Mouse (Mus musculus): ENCODE data around the gene Ap3s2. TPM values are rescaled to one million over a fixed set of nuclear protein-coding genes. Genes with fewer than 3 reads are reported as not detected.

Gene Ap3s2
- polyA plus RNA-seq, 1 experiment from 2014 or later = 50.5 TPM

DNA sequence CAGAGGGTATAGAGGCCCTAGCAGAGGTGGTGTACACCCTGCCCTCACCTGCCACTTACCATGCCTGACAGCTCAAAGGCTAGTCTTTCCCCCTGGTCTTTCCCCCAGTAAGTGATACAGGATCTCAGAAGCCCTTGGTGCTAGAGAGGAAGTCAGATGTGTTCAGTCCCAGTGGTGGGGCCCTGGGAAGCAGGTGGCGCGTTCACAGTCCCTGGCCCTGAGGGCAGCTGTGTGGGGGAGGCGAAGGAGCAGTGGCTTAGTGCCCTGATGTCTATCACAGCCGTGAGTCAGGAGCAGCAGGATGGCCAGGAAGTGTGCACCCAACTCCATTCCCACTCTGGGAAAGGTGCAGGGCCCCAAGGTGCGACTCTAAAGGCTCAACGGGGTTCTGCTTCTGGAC lies 40.4 kb downstream of the Ap3s2 start:
- H3K27ac ChIP-seq (ENCODE audit: low read depth, low read length) = no peak overlapping the region
- peaks cover 45% of the 10 kb centered on the region for H3K36me3 ChIP-seq (ENCODE audit: control insufficient read depth, insufficient read depth, low read length)
- H3K27me3 ChIP-seq (replicated peaks; ENCODE audit: control insufficient read depth, insufficient read depth, low read length) = no peaks in the 10 kb centered on the region
- ATAC-seq = no peak
- H3K9me3 ChIP-seq (replicated peaks; ENCODE audit: control insufficient read depth, low read length) = no peaks in the 10 kb centered on the region
- H3K4me3 ChIP-seq (ENCODE audit: low read depth, low read length) = no peak overlapping the region
- H3K4me1 ChIP-seq (ENCODE audit: control insufficient read depth, insufficient read depth, low read length) = no peaks in the 10 kb centered on the region
- WGBS = 95% methylated on average over 6 of the region's 6 CpGs
- H3K9ac ChIP-seq (ENCODE audit: low read length) = no peak overlapping the region
- no peak for DNase-seq (ENCODE audit: low spot score)
- no peak overlapping the region for H3K4me2 ChIP-seq (ENCODE audit: low read length)

DNA sequence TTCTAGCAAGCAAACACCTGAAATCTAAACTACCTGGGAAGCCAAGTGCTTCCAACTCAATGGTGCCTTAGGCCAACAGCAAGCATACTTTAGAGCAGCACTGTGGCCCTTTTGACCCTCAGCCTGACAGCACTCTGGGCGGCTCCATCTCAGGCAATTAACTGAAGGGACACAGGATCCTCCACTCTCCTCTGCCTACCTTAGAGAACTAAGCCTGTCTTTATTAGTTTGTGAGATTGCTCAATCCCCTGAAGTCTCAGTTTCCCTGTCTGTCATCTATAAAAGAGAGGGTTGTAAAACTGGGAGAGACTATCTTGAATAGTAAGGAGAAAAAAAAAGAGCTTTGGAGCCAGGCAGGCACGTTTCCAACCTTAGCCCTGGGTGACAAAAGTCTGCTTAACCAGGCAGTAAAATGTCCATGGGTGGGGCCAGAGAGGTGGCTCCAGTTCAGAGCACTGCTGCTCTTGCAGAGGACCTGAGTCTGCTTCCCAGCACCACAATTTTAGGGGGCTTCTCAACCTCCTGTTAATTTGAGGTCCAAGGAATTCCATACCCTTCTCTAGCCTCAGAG lies 41.9 kb downstream of the Ap3s2 start:
- H3K4me1 ChIP-seq (ENCODE audit: control insufficient read depth, insufficient read depth, low read length) = no peaks in the 10 kb centered on the region
- ATAC-seq (no peak), DNase-seq (ENCODE audit: low spot score) (no peak)
- peaks cover 41% of the 10 kb centered on the region for H3K36me3 ChIP-seq (ENCODE audit: control insufficient read depth, insufficient read depth, low read length)
- no peaks in the 10 kb centered on the region for H3K27me3 ChIP-seq (replicated peaks; ENCODE audit: control insufficient read depth, insufficient read depth, low read length)
- no peak overlapping the region for H3K9ac ChIP-seq (ENCODE audit: low read length)
- no peak overlapping the region for H3K4me2 ChIP-seq (ENCODE audit: low read length)
- H3K27ac ChIP-seq (ENCODE audit: low read depth, low read length) = no peak overlapping the region
- H3K9me3 ChIP-seq (replicated peaks; ENCODE audit: control insufficient read depth, low read length) = no peaks in the 10 kb centered on the region
- H3K4me3 ChIP-seq (ENCODE audit: low read depth, low read length) = no peak overlapping the region
- whole genome bisulfite sequencing = 66% methylated on average over 2 of the region's 2 CpGs

DNA sequence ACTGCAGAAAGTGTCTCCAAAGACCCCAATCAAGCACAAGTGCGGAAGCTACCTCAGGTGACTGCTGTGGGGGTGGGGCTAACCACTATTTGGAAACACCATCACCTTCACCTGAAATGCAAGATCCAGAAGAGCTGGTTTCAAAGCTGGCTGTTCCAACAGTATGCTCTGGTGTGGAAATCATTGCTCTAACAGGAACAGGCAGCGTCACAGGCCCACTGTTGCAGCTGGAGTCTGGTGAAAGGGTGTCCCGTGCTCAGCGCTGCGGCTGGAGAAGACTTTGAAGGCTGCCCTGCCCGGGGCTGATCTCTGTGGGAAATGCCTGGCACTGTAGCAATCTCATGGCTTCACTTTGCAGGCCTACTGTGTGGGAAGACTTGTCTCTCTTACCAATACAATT lies 47.0 kb downstream of the Ap3s2 start:
- Histone ChIP-seq H3K27ac (ENCODE audit: low read depth, low read length) (no peak overlapping the region), H3K4me3 (ENCODE audit: low read depth, low read length) (no peak overlapping the region), H3K9ac (ENCODE audit: low read length) (no peak overlapping the region), H3K4me2 (ENCODE audit: low read length) (no peak overlapping the region), H3K27me3 (replicated peaks; ENCODE audit: control insufficient read depth, insufficient read depth, low read length) (no peaks in the 10 kb centered on the region), H3K4me1 (ENCODE audit: control insufficient read depth, insufficient read depth, low read length) (no peaks in the 10 kb centered on the region), H3K36me3 (ENCODE audit: control insufficient read depth, insufficient read depth, low read length) (peaks cover 6% of the 10 kb centered on the region; the same call in 1 of the 2 replicates), H3K9me3 (replicated peaks; ENCODE audit: control insufficient read depth, low read length) (no peaks in the 10 kb centered on the region)
- no peak for ATAC-seq
- no peak for DNase-seq (ENCODE audit: low spot score)
- 85% methylated on average over 6 of the region's 6 CpGs for WGBS

DNA sequence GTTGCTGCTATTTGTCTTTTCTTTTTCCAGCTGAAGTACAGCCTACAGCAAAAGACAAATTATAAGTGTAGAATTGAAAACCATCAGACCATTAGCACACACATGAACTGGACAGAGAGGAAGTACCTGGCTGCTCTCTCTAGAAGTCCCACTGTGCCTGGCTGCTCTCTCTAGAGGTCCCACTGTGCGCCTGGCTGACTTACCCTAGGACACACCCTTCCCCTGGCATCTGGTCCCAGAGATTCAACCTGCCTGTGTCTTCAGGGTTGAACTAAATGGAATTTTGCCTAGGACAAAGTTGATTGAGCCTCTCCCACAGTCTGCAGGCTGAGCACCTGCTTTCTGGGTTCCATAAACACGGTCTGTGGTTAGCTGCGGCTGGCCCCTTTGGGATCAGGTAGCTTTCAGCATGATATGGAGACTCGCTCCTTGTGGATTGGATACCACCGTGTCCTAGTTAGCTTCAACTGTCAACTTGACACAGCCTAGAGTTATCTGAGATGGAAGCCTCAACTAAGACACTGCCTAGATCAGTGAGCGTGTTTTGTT lies 48.6 kb downstream of the Ap3s2 start:
- H3K36me3 ChIP-seq (ENCODE audit: control insufficient read depth, insufficient read depth, low read length) = 0 out of 2 replicates have a peak, but pooled peaks cover 5% of the 10 kb centered on the region
- DNase-seq (ENCODE audit: low spot score) (no peak), ATAC-seq (no peak)
- H3K9ac ChIP-seq (ENCODE audit: low read length) = no peak overlapping the region
- no peaks in the 10 kb centered on the region for H3K27me3 ChIP-seq (replicated peaks; ENCODE audit: control insufficient read depth, insufficient read depth, low read length)
- H3K9me3 ChIP-seq (replicated peaks; ENCODE audit: control insufficient read depth, low read length) = no peaks in the 10 kb centered on the region
- WGBS = 90% methylated on average over 6 of the region's 6 CpGs
- no peaks in the 10 kb centered on the region for H3K4me1 ChIP-seq (ENCODE audit: control insufficient read depth, insufficient read depth, low read length)
- no peak overlapping the region for H3K27ac ChIP-seq (ENCODE audit: low read depth, low read length)
- no peak overlapping the region for H3K4me2 ChIP-seq (ENCODE audit: low read length)
- H3K4me3 ChIP-seq (ENCODE audit: low read depth, low read length) = no peak overlapping the region

DNA sequence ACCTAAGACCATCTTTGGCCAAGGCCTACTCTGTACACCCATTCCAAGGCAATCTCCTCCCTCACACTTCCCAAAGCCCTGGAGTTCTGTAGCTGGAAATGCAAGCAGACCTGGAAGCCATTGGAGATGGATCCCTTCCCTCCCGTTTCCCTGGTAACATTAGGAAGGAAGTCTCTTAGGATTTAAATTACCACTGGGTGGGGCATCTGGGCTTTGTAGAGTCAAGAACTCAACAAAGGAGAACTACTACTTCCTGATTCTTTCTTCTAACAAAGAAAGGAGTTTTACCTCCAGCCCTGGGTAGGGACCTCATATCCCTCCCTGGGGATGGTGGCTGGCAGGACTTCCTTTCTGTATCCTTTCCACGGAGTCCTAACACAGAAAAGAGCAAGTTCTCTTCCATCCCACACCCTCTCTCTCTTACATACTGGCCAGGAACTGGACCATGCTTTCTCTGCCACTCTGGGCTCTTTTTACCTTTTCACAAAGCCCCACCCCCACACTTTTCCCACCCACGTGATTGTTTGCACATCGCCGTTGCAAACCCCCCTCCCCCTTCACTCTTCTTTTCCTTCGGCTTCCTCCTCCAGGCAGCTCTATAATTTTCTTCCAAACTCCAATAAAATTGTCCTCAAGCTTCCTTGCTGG lies 51.3 kb downstream of the Ap3s2 start:
- ATAC-seq (no peak), DNase-seq (ENCODE audit: low spot score) (no peak)
- Histone ChIP-seq H3K36me3 (ENCODE audit: control insufficient read depth, insufficient read depth, low read length) (no peaks in the 10 kb centered on the region), H3K27ac (ENCODE audit: low read depth, low read length) (no peak overlapping the region), H3K27me3 (replicated peaks; ENCODE audit: control insufficient read depth, insufficient read depth, low read length) (no peaks in the 10 kb centered on the region), H3K4me2 (ENCODE audit: low read length) (no peak overlapping the region), H3K9me3 (replicated peaks; ENCODE audit: control insufficient read depth, low read length) (no peaks in the 10 kb centered on the region), H3K9ac (ENCODE audit: low read length) (no peak overlapping the region), H3K4me3 (ENCODE audit: low read depth, low read length) (no peak overlapping the region), H3K4me1 (ENCODE audit: control insufficient read depth, insufficient read depth, low read length) (no peaks in the 10 kb centered on the region)
- 62% methylated on average over 6 of the region's 6 CpGs for WGBS

DNA sequence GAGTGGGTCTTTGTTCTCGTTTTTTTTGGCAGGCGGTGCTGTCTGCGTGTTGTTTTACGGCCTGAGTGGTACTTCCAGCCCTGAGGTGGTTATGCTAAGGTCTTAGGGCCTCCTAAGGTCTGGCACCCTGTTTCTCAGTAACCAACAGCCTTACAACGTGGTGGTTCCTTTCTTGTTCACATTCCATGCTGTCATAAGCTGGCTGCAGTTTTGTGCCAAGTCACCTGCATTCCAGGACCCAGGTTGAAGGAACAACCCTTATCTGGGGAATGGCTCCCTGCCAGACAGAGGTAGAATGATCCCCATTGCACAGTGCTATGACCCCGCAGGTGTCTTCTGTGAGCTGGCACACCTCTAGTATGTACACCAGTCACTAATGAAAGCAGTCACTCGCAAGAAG lies 52.0 kb downstream of the Ap3s2 start:
- DNase-seq (ENCODE audit: low spot score) = no peak
- no peak overlapping the region for H3K4me2 ChIP-seq (ENCODE audit: low read length)

DNA sequence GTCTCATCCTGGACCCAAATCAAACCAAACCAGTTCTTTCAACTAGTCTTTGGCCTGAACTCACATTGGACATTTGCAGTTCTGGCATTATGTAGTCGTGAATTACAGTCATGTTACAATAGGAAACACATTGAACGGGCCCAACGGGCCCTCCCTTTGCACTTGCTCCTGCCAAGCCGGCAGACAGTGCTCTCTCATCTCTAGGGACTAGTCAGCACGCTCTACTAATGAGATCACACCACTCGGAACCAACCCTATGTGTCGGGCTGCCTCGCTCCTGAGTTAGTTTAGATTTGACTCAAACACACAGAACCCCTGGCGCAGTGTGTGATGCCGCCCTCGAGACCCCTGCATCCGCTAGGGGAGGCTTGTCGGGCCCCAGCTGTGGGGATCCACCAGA lies 52.6 kb downstream of the Ap3s2 start:
- ATAC-seq = no peak
- no peaks in the 10 kb centered on the region for H3K36me3 ChIP-seq (ENCODE audit: control insufficient read depth, insufficient read depth, low read length)
- DNase-seq (ENCODE audit: low spot score) = no peak
- no peak overlapping the region for H3K4me2 ChIP-seq (ENCODE audit: low read length)
- H3K4me1 ChIP-seq (ENCODE audit: control insufficient read depth, insufficient read depth, low read length) = no peaks in the 10 kb centered on the region
- H3K9ac ChIP-seq (ENCODE audit: low read length) = no peak overlapping the region
- no peak overlapping the region for H3K27ac ChIP-seq (ENCODE audit: low read depth, low read length)
- H3K27me3 ChIP-seq (replicated peaks; ENCODE audit: control insufficient read depth, insufficient read depth, low read length) = no peaks in the 10 kb centered on the region
- H3K4me3 ChIP-seq (ENCODE audit: low read depth, low read length) = no peak overlapping the region
- H3K9me3 ChIP-seq (replicated peaks; ENCODE audit: control insufficient read depth, low read length) = no peaks in the 10 kb centered on the region
- WGBS = 74% methylated on average over 13 of the region's 13 CpGs

More for the DNA sequence above, 52.0 kb downstream of the Ap3s2 start:
- no peak overlapping the region for H3K4me3 ChIP-seq (ENCODE audit: low read depth, low read length)
- no peaks in the 10 kb centered on the region for H3K27me3 ChIP-seq (replicated peaks; ENCODE audit: control insufficient read depth, insufficient read depth, low read length)
- H3K9ac ChIP-seq (ENCODE audit: low read length) = no peak overlapping the region
- ATAC-seq = no peak
- H3K36me3 ChIP-seq (ENCODE audit: control insufficient read depth, insufficient read depth, low read length) = no peaks in the 10 kb centered on the region
- no peaks in the 10 kb centered on the region for H3K9me3 ChIP-seq (replicated peaks; ENCODE audit: control insufficient read depth, low read length)
- WGBS = 79% methylated on average over 7 of the region's 7 CpGs
- no peaks in the 10 kb centered on the region for H3K4me1 ChIP-seq (ENCODE audit: control insufficient read depth, insufficient read depth, low read length)
- H3K27ac ChIP-seq (ENCODE audit: low read depth, low read length) = no peak overlapping the region

DNA sequence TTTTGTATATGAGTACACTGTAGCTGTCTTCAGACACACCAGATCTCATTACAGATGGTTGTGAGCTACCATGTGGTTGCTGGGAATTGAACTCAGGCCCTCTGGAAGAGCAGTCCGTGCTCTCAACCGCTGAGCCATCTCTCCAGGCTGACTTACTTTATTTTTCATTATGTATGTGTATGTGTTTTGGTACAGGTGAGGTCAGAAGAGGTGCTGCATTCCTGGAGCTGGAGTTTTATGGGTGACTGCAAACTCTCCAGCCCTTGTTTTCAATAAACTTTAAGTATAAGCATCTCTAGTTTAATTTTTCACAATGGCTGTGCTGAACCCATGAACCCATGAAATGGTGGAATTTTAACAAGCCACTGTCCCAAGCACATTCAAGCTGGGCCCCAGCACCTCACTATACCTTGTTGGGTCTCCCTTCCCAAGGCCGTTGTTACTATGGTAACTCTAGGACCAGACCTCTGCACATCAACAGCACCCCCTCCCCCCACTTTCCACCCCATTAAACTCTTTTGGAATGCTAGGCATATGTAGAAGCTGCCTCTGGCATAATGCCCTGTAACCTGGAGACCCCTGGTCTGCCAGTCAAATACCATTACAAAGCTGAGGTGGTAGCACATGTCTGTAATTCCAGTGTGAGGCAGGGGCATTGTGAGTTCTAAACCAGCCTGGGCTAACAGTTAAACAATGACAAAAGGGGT lies 54.0 kb downstream of the Ap3s2 start:
- Histone ChIP-seq H3K36me3 (ENCODE audit: control insufficient read depth, insufficient read depth, low read length) (no peaks in the 10 kb centered on the region), H3K9ac (ENCODE audit: low read length) (no peak overlapping the region), H3K4me2 (ENCODE audit: low read length) (no peak overlapping the region), H3K27ac (ENCODE audit: low read depth, low read length) (no peak overlapping the region), H3K27me3 (replicated peaks; ENCODE audit: control insufficient read depth, insufficient read depth, low read length) (no peaks in the 10 kb centered on the region), H3K4me3 (ENCODE audit: low read depth, low read length) (no peak overlapping the region), H3K4me1 (ENCODE audit: control insufficient read depth, insufficient read depth, low read length) (no peaks in the 10 kb centered on the region), H3K9me3 (replicated peaks; ENCODE audit: control insufficient read depth, low read length) (no peaks in the 10 kb centered on the region)
- WGBS = 61% methylated on average over 3 of the region's 3 CpGs
- DNase-seq (ENCODE audit: low spot score) = peak; percentile 67
- peak; percentile 44; the same call in 1 of the 2 replicates for ATAC-seq

DNA sequence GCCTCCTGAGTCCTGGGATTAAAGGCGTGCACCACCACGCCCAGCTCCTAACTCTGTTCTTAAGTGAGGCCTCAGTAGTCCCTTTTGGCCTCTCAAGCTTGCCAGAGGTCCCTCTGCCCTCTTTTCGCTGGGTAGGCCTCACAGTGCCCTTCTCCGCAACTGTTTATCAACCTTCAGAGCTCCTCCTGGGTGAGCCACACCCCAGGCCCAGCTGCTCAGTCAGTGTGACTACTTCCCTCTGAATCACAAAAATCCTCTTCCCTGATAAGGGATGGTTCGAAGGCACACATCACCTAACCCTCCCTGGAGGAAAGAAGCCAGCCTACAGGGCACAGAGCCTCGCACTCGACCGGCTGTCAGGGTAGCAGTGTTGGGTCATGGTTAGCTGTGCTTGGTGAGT lies 58.7 kb downstream of the Ap3s2 start:
- H3K9me3 ChIP-seq (replicated peaks; ENCODE audit: control insufficient read depth, low read length) = no peaks in the 10 kb centered on the region
- no peak overlapping the region for H3K9ac ChIP-seq (ENCODE audit: low read length)
- no peaks in the 10 kb centered on the region for H3K36me3 ChIP-seq (ENCODE audit: control insufficient read depth, insufficient read depth, low read length)
- 93% methylated on average over 8 of the region's 8 CpGs for WGBS
- no peaks in the 10 kb centered on the region for H3K27me3 ChIP-seq (replicated peaks; ENCODE audit: control insufficient read depth, insufficient read depth, low read length)
- ATAC-seq = no peak
- H3K4me2 ChIP-seq (ENCODE audit: low read length) = no peak overlapping the region
- no peak for DNase-seq (ENCODE audit: low spot score)
- no peak overlapping the region for H3K27ac ChIP-seq (ENCODE audit: low read depth, low read length)
- H3K4me3 ChIP-seq (ENCODE audit: low read depth, low read length) = no peak overlapping the region
- no peaks in the 10 kb centered on the region for H3K4me1 ChIP-seq (ENCODE audit: control insufficient read depth, insufficient read depth, low read length)

Data from forebrain, embryonic 14.5 days (tissue).